Mouse (Mus musculus) adipocyte (in vitro differentiated cells): ENCODE measurements around the gene Pcnx3.
"Not testable (repeated sequence)": the region's sequence is repeated elsewhere in the genome, so short reads cannot be mapped to it uniquely, and the experiment has no call there.

ENCODE experiments used
- DNase-seq: peaks from one replicate; pipeline ENCODE4 v3.0.0-alpha.2; 2016; ENCODE audit warnings: low spot score

The Pcnx3 gene

GRCm38 (mm10) chr19:5713255-5713654 lies 24.5 kb upstream of the Pcnx3 start:
- no peak for DNase-seq

GRCm38 (mm10) chr19:5711907-5712460 lies 23.3 kb upstream of the Pcnx3 start:
- DNase-seq, result no peak

DNA sequence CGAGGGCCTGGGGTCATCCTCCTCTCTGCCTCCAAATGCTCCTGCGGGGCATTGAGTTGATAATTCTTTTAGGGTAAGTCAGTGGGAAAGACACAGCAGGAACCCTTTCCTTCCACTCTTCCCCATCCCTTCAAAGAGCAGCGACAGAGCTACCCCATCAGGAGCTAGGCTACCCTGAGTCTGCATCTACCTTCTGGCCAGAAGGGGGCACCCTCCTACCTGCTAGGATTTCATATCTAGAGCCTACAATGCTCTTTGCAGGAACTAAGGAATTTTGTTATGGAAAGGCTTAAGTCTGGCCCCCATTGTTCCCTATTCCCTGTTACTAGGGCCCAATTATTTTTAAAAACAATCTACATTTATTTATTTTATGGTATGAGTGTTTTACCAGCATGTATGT lies 22.5 kb upstream of the Pcnx3 start:
- DNase-seq, result peak; percentile 79

GRCm38 (mm10) chr19:5710581-5710980 lies 21.9 kb upstream of the Pcnx3 start:
- DNase-seq, result no peak

- no peak for DNase-seq
Observed at GRCm38 (mm10) chr19:5710068-5710467, 21.4 kb upstream of the Pcnx3 start.

GRCm38 (mm10) chr19:5704801-5705571 lies 16.3 kb upstream of the Pcnx3 start:
- no peak for DNase-seq

DNA sequence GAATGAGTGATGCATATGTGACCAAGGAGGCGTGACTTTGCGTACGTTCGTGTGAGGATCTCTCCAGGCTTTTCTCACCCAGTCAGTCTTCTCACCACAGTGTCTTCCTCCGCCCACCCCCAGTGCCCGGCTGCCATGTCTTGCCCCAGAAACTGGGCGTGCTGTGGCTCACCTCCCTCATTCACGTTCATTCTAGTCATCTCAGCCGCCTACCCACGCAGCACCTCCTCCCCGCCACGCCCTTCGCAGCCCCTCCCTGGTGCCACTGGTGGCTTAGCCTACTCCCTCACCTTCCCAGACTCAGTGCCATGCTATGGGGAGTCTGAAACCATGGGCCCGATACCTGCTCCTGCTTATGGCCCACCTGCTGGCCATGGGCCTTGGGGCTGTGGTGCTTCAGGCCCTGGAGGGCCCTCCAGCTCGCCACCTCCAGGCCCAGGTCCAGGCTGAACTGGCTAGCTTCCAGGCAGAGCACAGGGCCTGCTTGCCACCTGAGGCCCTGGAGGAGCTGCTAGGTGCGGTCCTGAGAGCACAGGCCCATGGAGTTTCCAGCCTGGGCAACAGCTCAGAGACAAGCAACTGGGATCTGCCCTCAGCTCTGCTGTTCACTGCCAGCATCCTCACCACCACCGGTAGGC lies 15.6 kb upstream of the Pcnx3 start, which contains the start of gene Kcnk7:
Kcnk7 (plus strand) TSS at position 205 of the 638 bp plus-strand sequence.
- DNase-seq, result no peak

GRCm38 (mm10) chr19:5695849-5696462 lies 7.2 kb upstream of the Pcnx3 start:
- DNase-seq, result no peak

GRCm38 (mm10) chr19:5693801-5694200 lies 5.1 kb upstream of the Pcnx3 start:
- DNase-seq, result no peak

DNA sequence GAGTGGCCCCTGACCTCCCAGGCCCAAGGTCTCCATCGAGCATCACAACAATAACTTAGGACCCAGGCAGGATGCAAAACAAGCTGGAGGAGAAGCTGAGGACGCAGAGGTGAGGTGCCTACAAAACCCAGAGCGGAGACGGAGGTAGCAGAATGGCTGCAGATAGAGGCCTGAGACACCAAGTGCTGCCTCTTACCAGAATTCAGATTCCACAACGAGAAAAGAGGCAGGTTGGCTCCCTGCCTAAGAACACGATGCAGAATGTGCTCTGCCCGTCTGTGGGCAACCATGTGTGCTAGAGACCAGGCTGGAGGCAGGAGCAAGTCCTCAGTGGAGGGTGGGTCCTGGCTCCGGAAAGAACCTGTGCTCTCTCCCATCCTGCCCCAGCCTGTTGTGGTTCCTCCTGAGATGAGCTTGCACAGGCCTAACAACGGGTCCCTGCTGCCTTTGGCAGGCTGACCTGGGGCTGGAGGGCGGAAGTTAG lies 4.2 kb upstream of the Pcnx3 start:
- DNase-seq, result no peak

GRCm38 (mm10) chr19:5692086-5692912 lies 3.6 kb upstream of the Pcnx3 start:
- DNase-seq, result no peak

DNA sequence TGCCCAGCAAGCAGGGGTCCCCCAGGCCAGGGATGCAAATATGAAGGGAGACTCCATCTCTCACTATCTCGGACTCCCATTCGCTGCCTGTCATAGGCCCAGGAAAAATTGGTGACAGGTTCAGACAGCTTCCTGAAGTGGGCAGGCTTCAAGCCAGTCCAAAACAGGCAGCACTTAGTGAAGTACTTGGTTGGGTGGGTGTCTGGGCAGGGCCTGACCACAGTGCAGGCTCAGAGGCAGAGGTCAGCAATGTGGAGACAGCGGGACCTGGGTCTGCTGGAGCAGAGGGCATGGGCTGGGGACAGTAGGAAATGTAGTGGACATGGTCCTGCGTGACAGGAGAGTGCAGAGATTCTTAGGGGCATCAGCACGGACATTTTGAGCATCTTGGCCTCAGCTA lies 2.9 kb upstream of the Pcnx3 start:
- no peak for DNase-seq

GRCm38 (mm10) chr19:5690343-5690735 lies 1.6 kb upstream of the Pcnx3 start:
- DNase-seq, result no peak

GRCm38 (mm10) chr19:5689565-5690342 lies 1.0 kb upstream of the Pcnx3 start:
- peak; percentile 91 for DNase-seq

DNA sequence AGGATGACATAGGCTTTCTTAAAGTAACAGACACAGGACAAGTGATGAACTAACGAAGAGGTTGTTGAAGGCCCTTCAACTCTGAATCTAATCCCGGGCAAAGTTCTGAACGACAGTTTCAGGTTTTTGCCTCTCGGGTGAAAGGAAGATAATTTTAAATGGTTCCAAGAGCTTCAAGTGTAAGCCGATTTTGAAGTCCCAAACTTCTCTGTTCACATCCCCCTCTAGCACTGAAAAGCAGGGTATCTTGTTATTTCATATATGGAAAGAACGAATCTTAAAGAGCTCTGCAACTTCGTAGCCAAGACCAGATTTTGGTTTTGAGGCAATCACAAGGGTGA lies 350 bp upstream of the Pcnx3 start:
- no peak for DNase-seq

DNA sequence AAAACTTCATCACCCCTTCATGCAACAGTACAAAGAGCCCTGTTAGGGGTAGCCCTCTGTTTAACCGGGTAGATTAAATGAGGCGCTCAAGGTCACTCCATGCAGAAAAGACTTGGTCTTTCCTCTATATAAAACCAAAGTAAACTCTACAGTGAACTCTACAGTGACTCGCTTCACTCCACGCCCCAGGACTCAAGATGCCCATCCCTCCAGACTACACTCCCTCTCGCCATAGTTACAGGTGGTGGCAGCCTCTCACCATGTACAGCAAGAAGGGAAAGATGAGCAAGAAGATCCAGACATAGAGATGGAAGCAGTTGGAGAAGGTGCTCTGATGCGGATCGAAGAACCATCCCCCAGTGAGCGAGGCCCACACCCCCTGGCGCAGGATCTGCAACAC lies 970 bp downstream of the Pcnx3 start:
- DNase-seq, result no peak

GRCm38 (mm10) chr19:5686954-5687353 lies 1.8 kb downstream of the Pcnx3 start:
- not testable (repeated sequence) for DNase-seq

DNA sequence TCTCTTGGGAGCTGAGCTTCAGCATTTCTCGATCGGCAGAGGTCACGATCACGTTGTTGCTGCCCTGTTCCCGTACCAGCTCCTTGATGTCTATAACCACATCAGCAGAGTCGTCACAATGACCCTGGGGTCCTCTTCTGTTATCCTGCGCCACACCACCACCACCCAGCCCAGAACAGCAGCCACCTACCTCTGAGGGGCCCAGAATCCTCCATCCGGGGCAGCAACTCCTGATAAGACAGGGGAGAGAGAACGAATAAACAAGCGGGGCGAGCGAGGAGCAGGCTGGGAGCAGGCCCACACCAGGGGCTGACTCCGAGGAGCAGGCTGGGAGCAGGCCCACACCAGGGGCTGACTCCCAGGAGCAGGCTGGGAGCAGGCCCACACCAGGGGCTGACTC lies 2.3 kb downstream of the Pcnx3 start:
- DNase-seq, result no peak

DNA sequence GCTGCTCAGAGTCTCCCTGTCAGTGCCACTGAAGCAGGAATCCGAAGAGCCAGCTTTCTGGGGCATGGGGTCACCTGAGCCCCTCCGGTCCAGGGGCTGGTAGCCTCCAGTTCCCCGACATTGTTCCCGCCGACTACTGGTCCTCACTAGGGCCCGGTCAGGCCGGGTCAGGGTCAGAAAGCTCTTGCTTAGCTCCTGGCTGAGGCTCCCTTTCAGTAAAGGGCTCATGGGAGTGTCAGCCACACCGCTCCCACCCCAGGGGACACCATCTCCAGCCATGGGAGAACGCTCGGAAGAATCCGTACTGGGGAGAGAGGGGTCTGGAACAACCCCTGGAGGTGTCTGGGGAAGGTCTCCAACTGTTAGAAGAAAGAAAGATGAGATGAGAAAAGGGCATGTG lies 2.8 kb downstream of the Pcnx3 start:
- no peak for DNase-seq

- no peak for DNase-seq
Observed at GRCm38 (mm10) chr19:5685431-5685830, 3.3 kb downstream of the Pcnx3 start.

GRCm38 (mm10) chr19:5684985-5685384 lies 3.7 kb downstream of the Pcnx3 start:
- no peak for DNase-seq
